Mouse (Mus musculus): ENCODE measurements around the gene Mndal. TPM values are rescaled to one million over a fixed set of nuclear protein-coding genes. Genes with fewer than 3 reads are reported as not detected.

Mndal gene
- total RNA-seq, 2 experiments from 2014 or later: 0.86 to 1.6 TPM

Other genes with a start within 250 kb of the Mndal start
- gene Ifi207, start 200.7 kb downstream of the Mndal start, total RNA-seq (2021): under 1 TPM; 0.19 to 0.21 TPM
- gene Ifi204, start 175.5 kb downstream of the Mndal start, total RNA-seq (2021): under 1 TPM in 1 of 2 experiments, not detected in 1; 0.14 TPM
- gene Ifi211, start 29.4 kb downstream of the Mndal start, total RNA-seq (2021): not detected
- under 1 TPM; 0.53 to 0.59 TPM for gene Ifi203, start 181 bp upstream of the Mndal start, total RNA-seq (2021)
- not detected for gene Ifi202b, start 40.3 kb upstream of the Mndal start, total RNA-seq (2021)
- not detected for gene Ifi205, start 89.3 kb upstream of the Mndal start, total RNA-seq (2021)
- gene Olfr433, start 98.2 kb upstream of the Mndal start, total RNA-seq (2021): not detected
- gene Olfr432, start 106.7 kb upstream of the Mndal start, total RNA-seq (2021): not detected
- not detected for gene Olfr430, start 124.1 kb upstream of the Mndal start, total RNA-seq (2021)
- not detected for gene Olfr429, start 141.8 kb upstream of the Mndal start, total RNA-seq (2021)
- gene Olfr427, start 154.4 kb upstream of the Mndal start, total RNA-seq (2021): not detected
- not detected for gene Olfr231, start 178.7 kb upstream of the Mndal start, total RNA-seq (2021)
- not detected for gene Olfr424, start 189.0 kb upstream of the Mndal start, total RNA-seq (2021)
- gene Olfr420, start 213.1 kb upstream of the Mndal start, total RNA-seq (2021): not detected
- under 1 TPM; 0.05 to 0.07 TPM for gene Spta1, start 230.3 kb upstream of the Mndal start, total RNA-seq (2021)

Data from left cerebral cortex, adult 18-20 months (tissue).